ENCODE assay signal across 33 mouse cellular contexts in genomic region chr10:63039867-63040628, GRCm38 (mm10). TPM values are rescaled to one million over a fixed set of nuclear protein-coding genes. Genes with fewer than 3 reads are reported as not detected.
DNase-seq lines count a peak whose midpoint lies in the region; ATAC-seq lines count a peak whose summit lies in the region.
"Had no signal": no experiment of that assay in that cellular context is flagged by ENCODE, and none has a peak within 500 bp of the region (broad histone marks: within the 10 kb centered on the region; RNA-seq: fewer than 3 reads in every experiment).

No protein-coding gene starts in this region.

- peak overlapping the region; percentile 51; the same call in 1 of the 2 replicates for H3K27ac ChIP-seq in heart, embryonic 16.5 days (ENCODE audit: low read length)
- H3K27ac ChIP-seq in midbrain, embryonic 14.5 days (replicated peaks; ENCODE audit: low read depth, low read length) = 0 out of 2 replicates have a peak overlapping the region, but pooled peaks have one; percentile 5
- H3K27ac ChIP-seq in midbrain, embryonic 10.5 days (replicated peaks) = no peak overlapping the region
- H3K27ac ChIP-seq: embryonic facial prominence, embryonic 12.5 days; forebrain, embryonic 10.5 days; forebrain, embryonic 15.5 days; liver, embryonic 13.5 days; macrophage; neural tube, embryonic 12.5 days had no signal

- peak; percentile 63 for ATAC-seq in heart, embryonic 16.5 days (replicated peaks; ENCODE audit: extremely low read depth, insufficient read depth, low FRiP score)
- ATAC-seq in midbrain, embryonic 14.5 days (ENCODE audit: low FRiP score, low TSS enrichment) = no peak
- ATAC-seq: CD4-positive, CD25-positive, alpha-beta regulatory T cell, adult 4 months; forebrain, embryonic 15.5 days; hindbrain, embryonic 16.5 days; midbrain, embryonic 16.5 days had no signal

- no peaks in the 10 kb centered on the region for H3K36me3 ChIP-seq in heart, embryonic 16.5 days (ENCODE audit: control insufficient read depth, insufficient read depth)
- no peaks in the 10 kb centered on the region for H3K36me3 ChIP-seq in midbrain, embryonic 14.5 days (ENCODE audit: control insufficient read depth, insufficient read depth, low read length)
- H3K36me3 ChIP-seq in midbrain, embryonic 10.5 days = no peaks in the 10 kb centered on the region
- H3K36me3 ChIP-seq: embryonic facial prominence, embryonic 12.5 days; forebrain, embryonic 10.5 days; forebrain, embryonic 15.5 days; liver, embryonic 13.5 days; neural tube, embryonic 12.5 days had no signal

- peaks cover 2% of the 10 kb centered on the region; the same call in 1 of the 2 replicates for H3K4me1 ChIP-seq in heart, embryonic 16.5 days (ENCODE audit: control insufficient read depth, insufficient read depth, low read length)
- H3K4me1 ChIP-seq in midbrain, embryonic 14.5 days (ENCODE audit: control insufficient read depth, insufficient read depth, low read length) = no peaks in the 10 kb centered on the region
- no peaks in the 10 kb centered on the region for H3K4me1 ChIP-seq in midbrain, embryonic 10.5 days
- H3K4me1 ChIP-seq: embryonic facial prominence, embryonic 12.5 days; forebrain, embryonic 10.5 days; forebrain, embryonic 15.5 days; neural tube, embryonic 12.5 days had no signal

- no peak overlapping the region for H3K9ac ChIP-seq in heart, embryonic 16.5 days (ENCODE audit: low read length)
- no peak overlapping the region for H3K9ac ChIP-seq in midbrain, embryonic 14.5 days (replicated peaks; ENCODE audit: low read length)
- H3K9ac ChIP-seq: embryonic facial prominence, embryonic 12.5 days; forebrain, embryonic 15.5 days; liver, embryonic 13.5 days; neural tube, embryonic 12.5 days had no signal

- no peaks in the 10 kb centered on the region for H3K9me3 ChIP-seq in heart, embryonic 16.5 days (replicated peaks; ENCODE audit: control insufficient read depth, low read length)
- H3K9me3 ChIP-seq in midbrain, embryonic 14.5 days (ENCODE audit: control insufficient read depth, low read length) = no peaks in the 10 kb centered on the region
- no peaks in the 10 kb centered on the region for H3K9me3 ChIP-seq in midbrain, embryonic 10.5 days (replicated peaks)
- H3K9me3 ChIP-seq: embryonic facial prominence, embryonic 12.5 days; forebrain, embryonic 10.5 days; forebrain, embryonic 15.5 days; liver, embryonic 13.5 days; neural tube, embryonic 12.5 days had no signal

- DNase-seq in heart, postnatal 10 days = no peak
- DNase-seq in kidney, adult 9 months = peak; percentile 62
- no peak for DNase-seq in kidney, postnatal 14 days
- DNase-seq in midbrain, embryonic 14.5 days = no peak
- DNase-seq in midbrain, embryonic 10.5 days (ENCODE audit: low spot score) = no peak
- no peak for DNase-seq in left cerebral cortex, postnatal 10 days (ENCODE audit: extremely low spot score in 1 of 2, low spot score in 2 of 2)
- DNase-seq: adrenal gland, postnatal 14 days; cerebellum, adult 11-12 months; cerebellum, adult 9-11 months; embryo, embryonic 11 days; kidney, postnatal 4 days; left cerebral cortex, postnatal 4 days; liver, embryonic 13.5 days; lung, adult 2 months; lung, postnatal 10 days; right cerebral cortex, postnatal 25 days; spleen, adult 18-20 months; thymus, postnatal 14 days had no signal

- 50% methylated on average over 5 of the region's 5 CpGs for WGBS in heart, embryonic 16.5 days
- 69% methylated on average over 5 of the region's 5 CpGs for WGBS in midbrain, embryonic 14.5 days
- 67% methylated on average over 5 of the region's 5 CpGs for WGBS in midbrain, embryonic 10.5 days

- no peak overlapping the region for H3K4me2 ChIP-seq in heart, embryonic 16.5 days (ENCODE audit: low read depth, low read length)
- no peak overlapping the region for H3K4me2 ChIP-seq in midbrain, embryonic 14.5 days (ENCODE audit: low read length)
- H3K4me2 ChIP-seq: embryonic facial prominence, embryonic 12.5 days; forebrain, embryonic 15.5 days; liver, embryonic 13.5 days; neural tube, embryonic 12.5 days had no signal

- no peaks in the 10 kb centered on the region for H3K27me3 ChIP-seq in heart, embryonic 16.5 days (ENCODE audit: control insufficient read depth, insufficient read depth, low read length)
- no peaks in the 10 kb centered on the region for H3K27me3 ChIP-seq in midbrain, embryonic 14.5 days (ENCODE audit: control insufficient read depth, insufficient read depth, low read length)
- H3K27me3 ChIP-seq in midbrain, embryonic 10.5 days (ENCODE audit: low read depth, poor library complexity, severe bottlenecking) = no peaks in the 10 kb centered on the region
- H3K27me3 ChIP-seq: embryonic facial prominence, embryonic 12.5 days; forebrain, embryonic 15.5 days; liver, embryonic 13.5 days; neural tube, embryonic 12.5 days had no signal

- intact Hi-C loops in heart, postnatal 10 days (cut with DNase I) = no loop called here
- intact Hi-C loops in left cerebral cortex, postnatal 10 days (cut with DNase I) = loop anchor here (10.0 kb wide), 1 partner anchor 335 kb away; no protein-coding TSS in a partner anchor

- H3K4me3 ChIP-seq in heart, embryonic 16.5 days (ENCODE audit: low read length) = no peak overlapping the region
- H3K4me3 ChIP-seq in midbrain, embryonic 14.5 days (replicated peaks; ENCODE audit: low read depth, low read length) = no peak overlapping the region
- H3K4me3 ChIP-seq in midbrain, embryonic 10.5 days = no peak overlapping the region
- H3K4me3 ChIP-seq: embryonic facial prominence, embryonic 12.5 days; forebrain, embryonic 10.5 days; forebrain, embryonic 15.5 days; liver, embryonic 13.5 days; myocyte; neural tube, embryonic 12.5 days had no signal

RNA-seq across cellular contexts. Expression of gene Pbld2, which starts 15.9 kb away (rescaled TPM):
- polyA plus RNA-seq in heart, embryonic 16.5 days (2015; fragmentation: Nextera tagmentation; extraction: Ambion mirVana) = 0.77 and 0.89 TPM in 2 replicates
- 1 to 10 TPM; 2.7 to 2.9 TPM for total RNA-seq in heart, postnatal 10 days (2021)
- polyA plus RNA-seq in midbrain, embryonic 14.5 days (2014; fragmentation: Nextera tagmentation; extraction: Ambion mirVana) = 0.79 and 0.89 TPM in 2 replicates
- polyA plus RNA-seq in midbrain, embryonic 10.5 days (2016; fragmentation: Nextera tagmentation; extraction: Ambion mirVana) = 0.89 and 1.1 TPM in 2 replicates
- 1 to 10 TPM; 2.2 to 2.3 TPM for total RNA-seq in left cerebral cortex, postnatal 10 days (2021)

RNA-seq across cellular contexts. Expression of gene Hnrnph3, which starts 16.0 kb away (rescaled TPM):
- 68.9 and 75.5 TPM in 2 replicates for polyA plus RNA-seq in heart, embryonic 16.5 days (2015; fragmentation: Nextera tagmentation; extraction: Ambion mirVana)
- total RNA-seq in heart, postnatal 10 days (2021) = 10 to 100 TPM; 31.1 to 32.6 TPM
- 101 TPM in 2 replicates for polyA plus RNA-seq in midbrain, embryonic 14.5 days (2014; fragmentation: Nextera tagmentation; extraction: Ambion mirVana)
- polyA plus RNA-seq in midbrain, embryonic 10.5 days (2016; fragmentation: Nextera tagmentation; extraction: Ambion mirVana) = 215 and 228 TPM in 2 replicates
- 10 to 100 TPM; 32.0 to 35.9 TPM for total RNA-seq in left cerebral cortex, postnatal 10 days (2021)

RNA-seq across cellular contexts. Expression of gene Pbld1, which starts 19.9 kb away (rescaled TPM):
- 0.51 and 0.72 TPM in 2 replicates for polyA plus RNA-seq in heart, embryonic 16.5 days (2015; fragmentation: Nextera tagmentation; extraction: Ambion mirVana)
- total RNA-seq in heart, postnatal 10 days (2021) = under 1 TPM; 0.60 to 0.92 TPM
- 0.58 and 0.93 TPM in 2 replicates for polyA plus RNA-seq in midbrain, embryonic 14.5 days (2014; fragmentation: Nextera tagmentation; extraction: Ambion mirVana)
- 1.3 and 1.5 TPM in 2 replicates for polyA plus RNA-seq in midbrain, embryonic 10.5 days (2016; fragmentation: Nextera tagmentation; extraction: Ambion mirVana)
- under 1 TPM in 1 of 2 experiments, not detected in 1; 0.14 TPM for total RNA-seq in left cerebral cortex, postnatal 10 days (2021)
- polyA plus RNA-seq: macrophage had no signal

RNA-seq across cellular contexts. Expression of gene Atoh7, which starts 59.4 kb away (rescaled TPM):
- not detected in 2 replicates for polyA plus RNA-seq in heart, embryonic 16.5 days (2015; fragmentation: Nextera tagmentation; extraction: Ambion mirVana)
- not detected for total RNA-seq in heart, postnatal 10 days (2021)
- polyA plus RNA-seq in midbrain, embryonic 14.5 days (2014; fragmentation: Nextera tagmentation; extraction: Ambion mirVana) = 1.4 and 2.5 TPM in 2 replicates
- polyA plus RNA-seq in midbrain, embryonic 10.5 days (2016; fragmentation: Nextera tagmentation; extraction: Ambion mirVana) = 0.25 and 1.1 TPM in 2 replicates
- 1 to 10 TPM; 1.6 to 1.9 TPM for total RNA-seq in left cerebral cortex, postnatal 10 days (2021)
- total RNA-seq: adrenal gland, postnatal 14 days; gastrocnemius, postnatal 4 days; heart, adult 8-10 months; heart, postnatal 25 days; megakaryocyte-erythroid progenitor cell, adult 5-6 weeks had no signal
- polyA plus RNA-seq: CD4-positive, CD25-positive, alpha-beta regulatory T cell, adult 4 months; liver, embryonic 13.5 days; lung, adult 2 months; macrophage; myocyte; stomach, embryonic 16.5 days had no signal
